Mouse (Mus musculus): Measurements from ENCODE around the gene Ajm1.

DNA sequence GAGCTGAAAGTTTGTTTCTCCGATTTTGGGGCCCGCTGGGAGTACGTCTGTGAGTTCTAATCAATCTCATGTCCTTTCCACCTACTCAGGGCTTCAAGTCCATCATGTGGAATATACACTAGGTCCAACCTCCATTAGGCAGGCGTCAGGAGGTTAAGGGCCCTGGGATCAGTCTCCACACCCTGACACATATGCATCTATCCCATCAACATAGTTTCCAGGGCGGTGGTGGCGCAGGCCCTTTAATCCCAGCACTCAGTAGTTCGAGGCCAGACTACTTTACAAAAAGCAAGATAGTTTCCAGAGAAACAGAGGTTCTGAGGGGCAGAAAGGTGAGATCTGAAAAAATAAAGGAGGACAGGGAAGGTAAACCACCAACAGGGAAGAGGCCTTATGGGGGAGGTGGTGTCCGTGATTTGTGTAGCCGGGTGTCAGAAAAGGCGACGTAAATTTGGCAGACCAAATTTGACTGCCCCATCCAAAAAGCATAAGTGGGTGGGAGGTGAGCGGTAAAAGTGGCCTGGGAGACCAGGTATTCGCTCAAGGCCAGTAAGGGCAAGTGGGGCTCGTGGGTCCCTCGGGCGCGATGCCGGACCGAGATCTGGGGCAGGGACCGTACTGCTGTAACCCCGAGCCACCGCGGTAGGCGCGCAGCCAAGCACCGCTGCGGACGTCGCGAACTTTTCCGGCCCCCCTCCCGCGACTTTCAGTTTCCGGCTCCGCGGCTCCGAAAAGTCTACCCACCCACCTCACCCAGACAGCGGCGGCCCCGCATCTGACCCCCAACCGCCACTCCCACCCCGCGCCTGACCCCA is 35.4 kb downstream of the Ajm1 start:
- no peak for TF ChIP-seq CTCF (IDR thresholded peaks at IDR 0.05; ENCODE audit: low read depth, low read length)
- TF ChIP-seq TAL1 (conservative IDR thresholded peaks at IDR 0.05; ENCODE audit: low read depth, low read length) = no peak

All from G1E (cell line).